Mouse (Mus musculus) splenic B cell, adult 2 months (primary cell): ENCODE measurements around the gene Dop1b.
A peak's percentile ranks its signal among the peaks of the same experiment; 100 is the strongest.
"Not testable (repeated sequence)": the region's sequence is repeated elsewhere in the genome, so short reads cannot be mapped to it uniquely, and the experiment has no call there.

Source experiments
- DNase-seq: peaks from one replicate; pipeline ENCODE4 v3.0.0-alpha.2; 2011; ENCODE audit warnings: low read depth, low spot score
- H3K27me3 ChIP-seq: 2 replicates; pipeline ENCODE4 v1.6.1; 2012; ENCODE audit warnings: mild to moderate bottlenecking, low read length, moderate library complexity, mixed read lengths; ENCODE audit not compliant: control insufficient read depth, poor library complexity, insufficient read depth, severe bottlenecking
- H3K36me3 ChIP-seq: 2 replicates; pipeline ENCODE4 v1.6.1; 2012; ENCODE audit warnings: mild to moderate bottlenecking, low read length, moderate library complexity, mixed read lengths; ENCODE audit not compliant: control insufficient read depth, poor library complexity, insufficient read depth, severe bottlenecking

Gene Dop1b

GRCm38 (mm10) chr16:93756622-93757021 is 44.9 kb downstream of the Dop1b start:
- Histone ChIP-seq H3K27me3 (no peaks in the 10 kb centered on the region), H3K36me3 (peaks cover 7% of the 10 kb centered on the region)
- DNase-seq, result no peak

- DNase-seq, result no peak
- H3K27me3 ChIP-seq, result no peaks in the 10 kb centered on the region
These were observed 51.7 kb downstream of the Dop1b start for GRCm38 (mm10) chr16:93763378-93763777.

GRCm38 (mm10) chr16:93764597-93764996 is 52.9 kb downstream of the Dop1b start:
- no peak for DNase-seq
- H3K36me3 ChIP-seq, result peaks cover 5% of the 10 kb centered on the region
- no peaks in the 10 kb centered on the region for H3K27me3 ChIP-seq

More at GRCm38 (mm10) chr16:93763378-93763777, 51.7 kb downstream of the Dop1b start:
- H3K36me3 ChIP-seq, result peaks cover 5% of the 10 kb centered on the region

GRCm38 (mm10) chr16:93766956-93767355 is 55.3 kb downstream of the Dop1b start:
- peaks cover 4% of the 10 kb centered on the region for H3K36me3 ChIP-seq
- peak; percentile 50 for DNase-seq

GRCm38 (mm10) chr16:93767548-93767947 is 55.8 kb downstream of the Dop1b start:
- DNase-seq, result peak; percentile 29
- Histone ChIP-seq H3K36me3 (peaks cover 4% of the 10 kb centered on the region), H3K27me3 (no peaks in the 10 kb centered on the region)

More at GRCm38 (mm10) chr16:93766956-93767355, 55.3 kb downstream of the Dop1b start:
- H3K27me3 ChIP-seq, result no peaks in the 10 kb centered on the region

- no peaks in the 10 kb centered on the region for H3K27me3 ChIP-seq
- DNase-seq, result no peak
- H3K36me3 ChIP-seq, result peaks cover 2% of the 10 kb centered on the region
These were observed 57.9 kb downstream of the Dop1b start for GRCm38 (mm10) chr16:93769621-93770020.

- Histone ChIP-seq H3K27me3 (no peaks in the 10 kb centered on the region), H3K36me3 (peaks cover under 1% of the 10 kb centered on the region)
- no peak for DNase-seq
These were observed 58.7 kb downstream of the Dop1b start for GRCm38 (mm10) chr16:93770271-93770926.

GRCm38 (mm10) chr16:93774658-93775057 is 63.0 kb downstream of the Dop1b start:
- Histone ChIP-seq H3K27me3 (no peaks in the 10 kb centered on the region), H3K36me3 (no peaks in the 10 kb centered on the region; the same call in 1 of the 2 replicates)
- no peak for DNase-seq

GRCm38 (mm10) chr16:93776468-93776867 is 64.8 kb downstream of the Dop1b start:
- Histone ChIP-seq H3K27me3 (no peaks in the 10 kb centered on the region), H3K36me3 (no peaks in the 10 kb centered on the region)
- DNase-seq, result no peak

- Histone ChIP-seq H3K27me3 (no peaks in the 10 kb centered on the region), H3K36me3 (no peaks in the 10 kb centered on the region)
- no peak for DNase-seq
These were observed 65.7 kb downstream of the Dop1b start for GRCm38 (mm10) chr16:93777247-93777999.

- not testable (repeated sequence) for H3K27me3 ChIP-seq, H3K36me3 ChIP-seq
- peak; percentile 21 for DNase-seq
These were observed 66.7 kb downstream of the Dop1b start for GRCm38 (mm10) chr16:93778393-93778792.

- H3K36me3 ChIP-seq, result no peaks in the 10 kb centered on the region
- peak; percentile 17 for DNase-seq
- H3K27me3 ChIP-seq, result no peaks in the 10 kb centered on the region
These were observed 67.8 kb downstream of the Dop1b start for GRCm38 (mm10) chr16:93779554-93779953.

GRCm38 (mm10) chr16:93780660-93781479 is 69.2 kb downstream of the Dop1b start:
- Histone ChIP-seq H3K27me3 (no peaks in the 10 kb centered on the region), H3K36me3 (no peaks in the 10 kb centered on the region)
- DNase-seq, result peak; percentile 56

GRCm38 (mm10) chr16:93784175-93784574 is 72.5 kb downstream of the Dop1b start:
- no peak for DNase-seq
- Histone ChIP-seq H3K36me3 (no peaks in the 10 kb centered on the region), H3K27me3 (no peaks in the 10 kb centered on the region)

GRCm38 (mm10) chr16:93785805-93786204 is 74.1 kb downstream of the Dop1b start:
- Histone ChIP-seq H3K27me3 (no peaks in the 10 kb centered on the region), H3K36me3 (no peaks in the 10 kb centered on the region; the same call in 1 of the 2 replicates)
- peak; percentile 60 for DNase-seq
